Mouse (Mus musculus) kidney, embryonic 15.5 days (tissue): ENCODE data around the gene Olfr169. TPM values are rescaled to one million over a fixed set of nuclear protein-coding genes. Genes with fewer than 3 reads are reported as not detected.
"Not testable (repeated sequence)": the region's sequence is repeated elsewhere in the genome, so short reads cannot be mapped to it uniquely, and the experiment has no call there.

Experiments used
- ATAC-seq: fragments of 200-750 bp; cut with Nextera tagmentation; replicated peaks from 2 replicates; pipeline ENCODE4 v1.8.0; 2017; ENCODE audit warnings: moderate TSS enrichment; ENCODE audit not compliant: low FRiP score
- H3K27ac ChIP-seq: fragments of 300-500 bp; sonication (generic); 2 replicates; pipeline ENCODE4 v1.5.1; 2015; ENCODE audit warnings: mild to moderate bottlenecking, inconsistent platforms
- H3K27me3 ChIP-seq: fragments of 300-500 bp; sonication (generic); 2 replicates; pipeline ENCODE4 v1.6.1; 2015; ENCODE audit warnings: inconsistent platforms
- H3K36me3 ChIP-seq: fragments of 300-500 bp; sonication (generic); 2 replicates; pipeline ENCODE4 v1.6.1; 2015; ENCODE audit warnings: inconsistent platforms
- H3K4me1 ChIP-seq: fragments of 300-500 bp; sonication (generic); 2 replicates; pipeline ENCODE4 v1.6.1; 2015; ENCODE audit warnings: inconsistent platforms
- H3K4me2 ChIP-seq: fragments of 300-500 bp; sonication (generic); 2 replicates; pipeline ENCODE4 v1.6.1; 2015; ENCODE audit warnings: moderate library complexity, mild to moderate bottlenecking, inconsistent platforms
- H3K4me3 ChIP-seq: fragments of 300-500 bp; sonication (generic); replicated peaks from 2 replicates; pipeline ENCODE4 v1.5.1; 2015; ENCODE audit warnings: mild to moderate bottlenecking, inconsistent platforms
- H3K9ac ChIP-seq: fragments of 300-500 bp; sonication (generic); 2 replicates; pipeline ENCODE4 v1.6.1; 2015; ENCODE audit warnings: mild to moderate bottlenecking, inconsistent platforms
- H3K9me3 ChIP-seq: fragments of 300-500 bp; sonication (generic); replicated peaks from 2 replicates; pipeline ENCODE4 v1.6.1; 2016; ENCODE audit warnings: inconsistent platforms
- WGBS: fragments of 180-500 bp; shearing (Covaris S2); methylation state at CpG from one replicate; pipeline ENCODE4 v1.1.7; 2015; ENCODE audit warnings: mixed read lengths; 5-methylcytosine and 5-hydroxymethylcytosine counted together
- polyA plus RNA-seq: library from polyadenylated mRNA; unstranded; fragments of >200 nt; fragmentation: Nextera tagmentation; extraction: Ambion mirVana; gene quantifications from 2 replicates; pipeline ENCODE4 v1.2.1, GENCODE M21; 2015

Olfr169 gene
- polyA plus RNA-seq, result not detected in 2 replicates

DNA sequence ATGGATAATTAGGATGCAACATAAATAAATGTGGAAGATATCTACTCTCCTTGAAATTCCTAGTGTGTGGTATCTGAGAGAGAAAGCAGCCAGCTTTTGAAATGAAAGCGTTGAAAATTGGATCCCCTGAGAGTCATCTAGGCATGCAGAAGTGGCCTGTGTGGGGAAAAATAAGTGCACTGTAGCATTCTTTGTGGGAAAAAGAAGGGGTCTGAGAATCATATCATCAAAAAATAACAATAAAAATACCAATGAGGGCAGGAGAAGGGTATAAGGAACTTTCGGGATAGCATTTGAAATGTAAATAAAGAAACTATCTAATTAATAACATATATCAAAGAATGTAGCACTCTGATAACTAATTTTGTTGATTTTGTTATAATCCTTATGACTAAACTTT, at the start of gene Olfr169:
Gene Olfr169, minus strand, starts transcription at position 101 of the 400 bp plus-strand sequence.
- not testable (repeated sequence) for ATAC-seq, H3K4me3 ChIP-seq, H3K4me2 ChIP-seq, H3K27me3 ChIP-seq, H3K9ac ChIP-seq, H3K27ac ChIP-seq, H3K4me1 ChIP-seq, H3K9me3 ChIP-seq, H3K36me3 ChIP-seq
- WGBS, result 85% methylated on average over 2 of the region's 2 CpGs

DNA sequence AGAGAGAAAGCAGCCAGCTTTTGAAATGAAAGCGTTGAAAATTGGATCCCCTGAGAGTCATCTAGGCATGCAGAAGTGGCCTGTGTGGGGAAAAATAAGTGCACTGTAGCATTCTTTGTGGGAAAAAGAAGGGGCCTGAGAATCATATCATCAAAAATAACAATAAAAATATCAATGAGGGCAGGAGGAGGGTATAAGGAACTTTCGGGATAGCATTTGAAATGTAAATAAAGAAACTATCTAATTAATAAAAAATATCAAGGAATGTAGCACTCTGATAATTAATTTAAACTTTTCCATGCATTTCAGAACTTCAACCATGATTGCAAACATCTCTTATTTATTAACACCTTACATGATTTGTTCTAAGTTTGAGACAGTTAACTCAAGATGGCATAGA, 40.2 kb upstream of the Olfr169 start, which contains the start of gene Olfr170:
Gene Olfr170, minus strand, starts transcription at position 101 of the 400 bp plus-strand sequence.
- 87% methylated on average over 2 of the region's 2 CpGs for WGBS
- H3K36me3 ChIP-seq, H3K27me3 ChIP-seq, H3K9ac ChIP-seq, H3K9me3 ChIP-seq, H3K27ac ChIP-seq, H3K4me3 ChIP-seq, H3K4me1 ChIP-seq, ATAC-seq, H3K4me2 ChIP-seq: not testable (repeated sequence)

DNA sequence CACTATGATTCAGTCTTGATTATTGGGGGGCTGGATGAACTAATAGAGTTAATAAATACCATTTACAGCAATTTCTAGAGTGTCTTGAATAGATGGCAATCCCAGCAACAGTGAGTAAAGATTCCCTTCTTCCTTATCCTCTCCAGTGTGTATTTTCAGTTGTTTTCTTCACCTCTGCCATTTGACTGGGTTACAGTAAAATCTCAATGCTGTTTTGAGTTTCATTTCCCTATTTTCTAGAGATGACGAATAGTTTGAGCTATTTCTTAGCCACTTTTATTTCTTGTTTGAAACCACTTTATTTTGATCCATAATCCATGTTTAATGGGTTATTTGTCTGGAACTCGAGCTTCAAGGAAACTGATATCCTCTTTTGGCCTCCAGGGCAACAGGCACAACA, 31.6 kb upstream of the Olfr169 start:
- Histone ChIP-seq H3K36me3 (no peaks in the 10 kb centered on the region), H3K27ac (no peak overlapping the region), H3K4me2 (no peak overlapping the region), H3K4me3 (no peak overlapping the region), H3K9me3 (peaks cover 3% of the 10 kb centered on the region; the same call in 1 of the 2 replicates), H3K4me1 (no peaks in the 10 kb centered on the region), H3K27me3 (no peaks in the 10 kb centered on the region), H3K9ac (no peak overlapping the region)
- no peak for ATAC-seq
- 69% methylated on average over 2 of the region's 2 CpGs for WGBS

DNA sequence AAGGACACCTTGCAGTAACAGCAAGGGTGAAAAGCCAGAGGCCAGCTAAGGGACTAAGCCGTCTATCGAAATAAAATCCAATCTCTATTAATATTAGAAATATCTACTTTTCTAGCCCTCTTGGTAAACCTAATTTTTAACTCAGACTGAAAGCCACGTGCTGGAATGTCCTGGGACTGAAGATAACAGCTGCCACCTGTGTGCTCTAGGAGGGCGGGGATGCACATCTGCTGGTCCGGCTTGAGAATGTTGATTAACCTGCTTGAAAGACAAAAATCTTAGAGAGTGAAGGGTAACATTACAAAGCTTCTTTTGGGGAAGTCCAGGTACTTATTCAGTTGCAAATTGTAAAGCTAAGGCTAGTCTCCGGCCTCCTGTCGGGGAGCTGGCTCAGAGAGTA, 18.2 kb downstream of the Olfr169 start:
- not testable (repeated sequence) for H3K4me2 ChIP-seq, H3K27ac ChIP-seq, ATAC-seq, H3K9ac ChIP-seq, H3K27me3 ChIP-seq, H3K36me3 ChIP-seq, H3K4me1 ChIP-seq, H3K9me3 ChIP-seq, H3K4me3 ChIP-seq
- WGBS, result 84% methylated on average over 7 of the region's 7 CpGs

DNA sequence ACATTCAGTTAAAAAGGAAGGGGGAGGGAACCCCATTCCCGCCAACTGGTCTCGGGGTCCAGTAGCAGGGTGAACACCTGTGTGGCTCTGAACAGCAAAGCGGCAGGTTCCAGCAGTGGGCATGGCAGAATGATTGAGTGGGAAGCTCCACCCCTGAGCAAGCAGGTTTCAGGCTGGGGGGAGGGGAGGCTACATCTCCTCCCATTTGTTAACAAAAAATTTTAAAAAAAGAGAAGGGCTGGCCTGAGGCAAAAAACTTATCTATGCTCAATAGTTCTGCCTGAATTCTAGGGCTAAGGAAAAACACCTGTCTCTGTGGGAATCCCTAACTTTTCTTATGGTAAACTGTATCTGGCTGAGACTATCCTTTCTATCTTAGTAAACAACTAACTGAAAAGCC, 19.4 kb downstream of the Olfr169 start:
- whole genome bisulfite sequencing, result 92% methylated on average over 3 of the region's 3 CpGs
- not testable (repeated sequence) for H3K9me3 ChIP-seq, H3K9ac ChIP-seq

DNA sequence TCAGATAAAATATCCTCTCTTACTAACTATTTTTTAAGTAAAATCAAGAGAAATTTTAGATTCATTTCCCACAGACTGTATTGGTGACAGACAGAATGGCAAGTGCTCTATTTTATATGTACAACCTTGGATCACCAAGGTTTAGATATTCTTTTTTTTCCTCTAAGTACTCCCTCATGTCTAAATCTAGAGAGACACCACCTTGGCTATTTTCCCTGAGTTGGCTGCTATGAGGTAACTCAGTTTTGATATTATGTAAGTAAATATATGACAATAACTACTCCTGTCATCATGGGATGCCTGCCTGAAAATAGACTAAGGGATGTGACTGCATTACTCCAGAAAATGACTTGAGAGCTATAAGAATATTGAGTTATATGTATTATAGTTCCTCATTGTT, 36.2 kb downstream of the Olfr169 start, which contains the start of gene Olfr168:
Gene Olfr168, minus strand, starts transcription at position 101 of the 400 bp plus-strand sequence.
- Histone ChIP-seq H3K9ac (no peak within 1 kb of the TSS), H3K4me1 (no peaks in the 10 kb centered on the region), H3K36me3 (no peaks in the 10 kb centered on the region), H3K4me2 (no peak within 1 kb of the TSS), H3K4me3 (no peak within 1 kb of the TSS), H3K27ac (no peak within 1 kb of the TSS), H3K9me3 (no peaks in the 10 kb centered on the region), H3K27me3 (no peaks in the 10 kb centered on the region)
- no peak for ATAC-seq

More for the DNA sequence above, 19.4 kb downstream of the Olfr169 start:
- not testable (repeated sequence) for ATAC-seq, H3K36me3 ChIP-seq, H3K4me3 ChIP-seq, H3K4me2 ChIP-seq, H3K4me1 ChIP-seq, H3K27ac ChIP-seq, H3K27me3 ChIP-seq

DNA sequence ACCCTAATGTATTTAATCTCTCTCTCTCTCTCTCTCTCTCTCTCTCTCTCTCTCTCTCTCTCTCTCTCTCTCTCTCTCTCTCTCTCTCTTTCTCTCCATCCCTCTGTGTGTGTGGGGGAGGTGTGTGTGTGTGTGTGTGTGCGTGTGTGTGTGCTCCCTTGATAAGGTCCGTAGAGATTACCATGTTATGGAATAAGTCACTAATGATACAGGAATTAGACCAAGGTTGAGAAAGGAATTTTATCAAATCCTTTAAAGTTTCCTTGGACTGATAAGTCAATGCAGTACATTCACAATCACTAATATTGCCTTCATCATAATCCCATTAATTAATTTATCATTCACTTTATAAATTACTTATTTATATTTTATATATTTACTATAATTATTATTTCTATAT, 49.4 kb downstream of the Olfr169 start, which contains the start of gene Olfr167:
Gene Olfr167, minus strand, starts transcription at position 101 of the 400 bp plus-strand sequence.
- H3K4me1 ChIP-seq, result no peaks in the 10 kb centered on the region
- WGBS, result 94% methylated on average over 2 of the region's 2 CpGs
- no peak for ATAC-seq
- no peak within 1 kb of the TSS for H3K4me3 ChIP-seq
- no peaks in the 10 kb centered on the region for H3K27me3 ChIP-seq
- H3K9ac ChIP-seq, result no peak within 1 kb of the TSS
- H3K4me2 ChIP-seq, result no peak within 1 kb of the TSS
- H3K9me3 ChIP-seq, result no peaks in the 10 kb centered on the region
- no peaks in the 10 kb centered on the region for H3K36me3 ChIP-seq
- no peak within 1 kb of the TSS for H3K27ac ChIP-seq

Other genes starting within 250 kb of the Olfr169 start
- not detected in 2 replicates for gene Olfr165, start 148.7 kb downstream of the Olfr169 start, polyA plus RNA-seq
- not detected in 2 replicates for gene Olfr166, start 88.1 kb downstream of the Olfr169 start, polyA plus RNA-seq
- gene Olfr167, start 49.5 kb downstream of the Olfr169 start, polyA plus RNA-seq, result not detected in 2 replicates
- gene Olfr168, start 36.3 kb downstream of the Olfr169 start, polyA plus RNA-seq, result not detected in 2 replicates
- not detected in 2 replicates for gene Olfr170, start 40.1 kb upstream of the Olfr169 start, polyA plus RNA-seq
- gene Olfr171, start 58.1 kb upstream of the Olfr169 start, polyA plus RNA-seq, result not detected in 2 replicates
- not detected in 2 replicates for gene Lamp3, start 134.6 kb upstream of the Olfr169 start, polyA plus RNA-seq
- 12.3 and 16.4 TPM in 2 replicates for gene B3gnt5, start 188.4 kb upstream of the Olfr169 start, polyA plus RNA-seq